Mouse (Mus musculus) ES-E14 (cell line): ENCODE results near the gene Dohh.

Source experiments
- HCFC1 ChIP-seq: IDR thresholded peaks from 2 replicates; pipeline ENCODE4 v1.6.1; 2012; ENCODE audit warnings: low read length, inconsistent platforms, borderline replicate concordance; ENCODE audit not compliant: insufficient read depth
- MAFK ChIP-seq: IDR thresholded peaks from 2 replicates; pipeline ENCODE4 v1.6.1; 2014; ENCODE audit warnings: mild to moderate bottlenecking, low read depth, low read length, inconsistent platforms; ENCODE audit not compliant: insufficient read depth
- ZNF384 ChIP-seq: IDR thresholded peaks from 2 replicates; pipeline ENCODE4 v1.6.1; 2012; ENCODE audit warnings: low read depth, low read length, inconsistent platforms

- TF ChIP-seq HCFC1 (no peak), MAFK (peak; percentile 99), ZNF384 (no peak)
These were observed 34.2 kb downstream of the Dohh start for GRCm38 (mm10) chr10:81418216-81419070.
